Mouse (Mus musculus) small intestine, adult 2 months (tissue): ENCODE results near the gene Olfr316. TPM values are rescaled to one million over a fixed set of nuclear protein-coding genes. Genes with fewer than 3 reads are reported as not detected.
"Not testable (repeated sequence)": the region's sequence is repeated elsewhere in the genome, so short reads cannot be mapped to it uniquely, and the experiment has no call there.

ENCODE experiments used
- H3K27ac ChIP-seq: fragments of 200-500 bp; 2 replicates; pipeline ENCODE4 v1.5.1; 2012; ENCODE audit warnings: low read depth, low read length, control low read depth, inconsistent platforms; ENCODE audit not compliant: insufficient read depth
- H3K27me3 ChIP-seq: fragments of 200-500 bp; 2 replicates; pipeline ENCODE4 v1.6.1; 2012; ENCODE audit warnings: mild to moderate bottlenecking, moderate library complexity, low read length, inconsistent platforms; ENCODE audit not compliant: control insufficient read depth, insufficient read depth
- H3K36me3 ChIP-seq: fragments of 200-500 bp; 2 replicates; pipeline ENCODE4 v1.6.1; 2012; ENCODE audit warnings: mild to moderate bottlenecking, low read length, control low read depth, inconsistent platforms; ENCODE audit not compliant: control insufficient read depth, insufficient read depth
- H3K4me1 ChIP-seq: fragments of 200-500 bp; 2 replicates; pipeline ENCODE4 v1.6.1; 2012; ENCODE audit warnings: low read length, inconsistent platforms, mixed read lengths; ENCODE audit not compliant: control insufficient read depth, insufficient read depth, insufficient read length
- H3K4me3 ChIP-seq: fragments of 200-500 bp; 2 replicates; pipeline ENCODE4 v1.5.1; 2012; ENCODE audit warnings: low read depth, mild to moderate bottlenecking, control low read depth, inconsistent platforms, low read length, moderate library complexity
- CTCF ChIP-seq: fragments of 200-500 bp; IDR thresholded peaks from 2 replicates; pipeline ENCODE4 v1.5.1; 2012; ENCODE audit warnings: low read depth, mild to moderate bottlenecking, control low read depth, inconsistent platforms, low read length, moderate library complexity, mixed read lengths; ENCODE audit not compliant: insufficient replicate concordance, insufficient read length; ENCODE audit errors: extremely low read depth
- POLR2A ChIP-seq: fragments of 200-500 bp; IDR thresholded peaks from 2 replicates; pipeline ENCODE4 v1.6.1; 2012; ENCODE audit warnings: low read depth, mild to moderate bottlenecking, control low read depth, inconsistent platforms, low read length, moderate library complexity
- WGBS: fragments of 180-500 bp; shearing (Covaris S2); methylation state at CpG from one replicate; pipeline ENCODE4 v1.1.7; 2018; 5-methylcytosine and 5-hydroxymethylcytosine counted together
- polyA plus RNA-seq: library from polyadenylated mRNA; depleted of rRNA; stranded (reverse); fragments of >200 nt; gene quantifications from 2 replicates; pipeline ENCODE4 v1.2.3, GENCODE M21; 2012

The Olfr316 gene
- polyA plus RNA-seq, 1 experiment, result not detected

DNA sequence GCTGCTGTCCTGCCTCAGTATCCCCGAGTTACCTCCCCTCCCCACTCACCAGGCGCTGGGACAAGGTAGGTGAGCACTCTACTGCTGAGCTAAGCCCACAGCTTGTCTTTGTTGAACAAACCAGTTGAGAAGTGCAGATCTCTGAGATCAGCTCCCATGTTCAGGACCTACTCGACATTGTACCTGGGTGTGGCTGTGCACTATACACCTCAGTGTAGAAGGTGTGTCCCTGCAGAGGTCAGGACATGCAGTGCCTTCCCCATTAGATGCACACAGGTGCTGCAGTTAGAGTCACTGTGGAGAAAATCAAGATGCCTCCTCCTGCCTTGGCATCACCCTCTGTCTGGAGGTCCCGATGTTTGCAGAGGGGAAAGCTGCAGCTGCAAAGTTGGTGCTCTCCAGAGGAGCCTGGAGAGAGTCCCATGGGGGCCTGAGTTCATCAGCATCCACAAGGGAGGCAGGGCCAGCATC is 13.7 kb upstream of the Olfr316 start, which contains the start of gene Olfr317:
Gene Olfr317, minus strand, starts transcription at position 421 of the 471 bp plus-strand sequence.
- Histone ChIP-seq H3K27ac (no peak within 1 kb of the TSS), H3K27me3 (no peaks in the 10 kb centered on the region), H3K36me3 (no peaks in the 10 kb centered on the region), H3K4me3 (no peak within 1 kb of the TSS), H3K4me1 (no peaks in the 10 kb centered on the region)
- no peak for TF ChIP-seq POLR2A
- no peak for TF ChIP-seq CTCF
- 50% methylated on average over 4 of the region's 4 CpGs for WGBS

DNA sequence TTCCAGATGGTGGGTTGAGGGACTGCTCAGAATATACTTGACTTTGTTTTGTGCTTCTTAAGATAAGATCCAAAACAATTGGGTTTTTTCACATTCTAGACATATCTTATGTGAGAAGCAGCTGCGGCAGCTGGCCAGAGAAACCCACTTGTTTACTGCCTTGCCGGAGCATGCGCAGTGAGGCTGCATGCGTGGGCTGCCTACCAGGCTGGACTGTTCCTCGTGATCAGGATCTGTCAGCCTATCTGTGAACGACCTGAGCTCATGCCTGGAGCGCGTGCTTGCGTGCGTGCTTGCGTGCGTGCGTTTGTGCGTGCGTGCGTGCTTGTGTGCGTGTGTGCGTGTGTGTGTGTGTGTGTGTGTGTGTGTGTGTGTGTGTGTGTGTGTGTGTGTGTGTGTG is 1.4 kb upstream of the Olfr316 start:
- WGBS, result 74% methylated on average over 18 of the region's 18 CpGs
- H3K4me3 ChIP-seq, result not testable (repeated sequence)

DNA sequence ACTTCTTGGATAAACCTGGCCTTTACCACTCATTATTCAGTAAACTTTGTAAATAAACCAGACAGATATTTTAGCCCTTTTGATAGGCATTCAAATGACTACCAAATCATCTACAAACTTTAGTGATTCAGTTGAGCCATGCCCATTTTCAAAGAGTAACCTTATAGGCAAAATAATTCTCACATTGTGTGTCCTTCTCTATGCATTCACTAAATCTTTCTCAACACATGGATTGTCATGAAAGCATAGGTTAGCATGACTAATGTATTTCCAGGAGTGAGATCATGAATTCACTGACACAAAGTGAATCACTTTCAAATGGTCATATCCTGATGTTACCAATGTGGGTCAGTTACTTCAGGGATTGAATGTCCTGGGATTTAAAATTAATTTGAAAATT is 20.4 kb downstream of the Olfr316 start, which contains the start of gene Olfr315:
Gene Olfr315, plus strand, starts transcription at position 301 of the 400 bp plus-strand sequence.
- no peaks in the 10 kb centered on the region for H3K27me3 ChIP-seq
- no peaks in the 10 kb centered on the region for H3K36me3 ChIP-seq
- TF ChIP-seq POLR2A, result no peak
- TF ChIP-seq CTCF, result no peak

More for the DNA sequence above, 1.4 kb upstream of the Olfr316 start:
- not testable (repeated sequence) for H3K27ac ChIP-seq, H3K27me3 ChIP-seq, H3K4me1 ChIP-seq, H3K36me3 ChIP-seq

DNA sequence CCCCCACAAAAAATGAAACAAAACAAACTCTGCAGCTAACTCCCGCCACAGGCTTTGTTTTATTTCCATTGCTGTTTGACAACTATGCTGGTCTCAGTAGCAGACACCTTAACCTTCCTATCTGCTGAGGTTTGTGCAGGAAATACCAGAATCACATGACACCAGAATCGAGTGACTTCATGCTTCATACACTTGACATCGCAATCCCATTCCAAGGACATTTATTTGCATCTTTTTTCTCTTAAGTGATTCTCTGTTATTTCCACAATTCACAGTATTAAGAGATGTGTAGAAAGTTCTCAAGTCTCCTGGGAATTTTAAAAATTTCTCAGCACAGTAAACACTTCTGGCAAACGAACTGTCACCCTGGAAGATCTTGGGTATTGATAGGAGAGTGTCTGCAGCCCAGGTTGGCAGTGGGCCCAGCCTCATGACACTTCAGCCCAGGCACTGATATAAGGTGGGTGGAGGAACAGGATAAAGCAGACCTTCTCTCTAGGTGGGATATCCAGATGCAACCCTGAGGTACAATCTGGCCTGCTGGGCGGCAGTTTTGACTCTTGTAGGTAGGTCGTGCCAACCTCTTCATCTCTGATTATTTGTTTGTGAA is 30.1 kb downstream of the Olfr316 start, which contains the start of gene Olfr314:
Gene Olfr314, plus strand, starts transcription at position 473 of the 610 bp plus-strand sequence.
- 58% methylated on average over 6 of the region's 6 CpGs for WGBS
- Histone ChIP-seq H3K27ac (no peak within 1 kb of the TSS), H3K27me3 (no peaks in the 10 kb centered on the region), H3K4me3 (no peak within 1 kb of the TSS), H3K4me1 (no peaks in the 10 kb centered on the region), H3K36me3 (no peaks in the 10 kb centered on the region)
- no peak for TF ChIP-seq CTCF
- TF ChIP-seq POLR2A, result no peak

More for the DNA sequence above, 20.4 kb downstream of the Olfr316 start, which contains the start of gene Olfr315:
- Histone ChIP-seq H3K4me1 (no peaks in the 10 kb centered on the region), H3K4me3 (no peak within 1 kb of the TSS), H3K27ac (no peak within 1 kb of the TSS)

DNA sequence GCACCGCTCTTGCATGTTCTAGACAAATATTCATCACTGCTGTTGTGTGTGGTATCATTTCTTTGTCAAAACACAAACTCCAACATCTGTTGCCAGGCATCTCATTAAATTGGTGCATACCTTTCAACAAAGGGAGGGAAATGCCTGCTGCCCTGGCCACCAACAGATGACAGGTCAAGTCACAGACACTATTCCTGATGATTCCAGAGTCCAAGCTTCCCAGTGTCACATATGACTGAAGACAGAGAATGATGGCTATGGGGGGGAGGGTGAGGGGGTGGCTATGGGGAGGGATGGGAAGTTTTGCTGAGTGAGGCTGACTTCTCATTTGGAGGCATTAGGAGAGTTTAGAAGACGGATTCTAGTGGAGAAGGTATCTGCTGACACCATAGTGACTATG is 31.6 kb downstream of the Olfr316 start:
- no peak overlapping the region for H3K4me3 ChIP-seq
- no peak for TF ChIP-seq POLR2A
- TF ChIP-seq CTCF, result no peak
- H3K27me3 ChIP-seq, result no peaks in the 10 kb centered on the region
- H3K36me3 ChIP-seq, result no peaks in the 10 kb centered on the region
- 84% methylated on average over 2 of the region's 2 CpGs for WGBS
- H3K27ac ChIP-seq, result no peak overlapping the region
- H3K4me1 ChIP-seq, result no peaks in the 10 kb centered on the region

DNA sequence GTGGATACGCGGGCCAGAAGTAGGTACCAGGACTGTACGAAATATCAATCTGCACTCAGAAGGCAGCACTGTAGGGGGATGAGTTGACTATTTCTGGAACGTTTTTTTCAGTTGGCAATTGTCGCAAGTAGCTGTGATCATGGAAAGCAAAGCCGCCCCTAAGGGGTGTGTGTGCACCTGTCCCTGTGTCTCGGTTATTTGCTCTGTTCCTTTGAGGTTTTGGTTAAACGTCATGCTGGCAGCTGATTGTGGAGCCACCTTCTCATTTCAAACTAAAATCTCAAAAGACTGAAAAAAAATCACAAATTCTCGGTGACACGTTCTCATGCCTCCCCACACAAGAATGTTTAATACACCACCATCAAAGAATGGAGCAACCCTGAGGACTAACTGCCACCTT is 35.1 kb downstream of the Olfr316 start:
- Histone ChIP-seq H3K36me3 (no peaks in the 10 kb centered on the region), H3K4me3 (no peak overlapping the region), H3K27me3 (no peaks in the 10 kb centered on the region), H3K27ac (no peak overlapping the region), H3K4me1 (no peaks in the 10 kb centered on the region)
- WGBS, result 84% methylated on average over 10 of the region's 10 CpGs
- TF ChIP-seq CTCF (no peak), POLR2A (no peak)

DNA sequence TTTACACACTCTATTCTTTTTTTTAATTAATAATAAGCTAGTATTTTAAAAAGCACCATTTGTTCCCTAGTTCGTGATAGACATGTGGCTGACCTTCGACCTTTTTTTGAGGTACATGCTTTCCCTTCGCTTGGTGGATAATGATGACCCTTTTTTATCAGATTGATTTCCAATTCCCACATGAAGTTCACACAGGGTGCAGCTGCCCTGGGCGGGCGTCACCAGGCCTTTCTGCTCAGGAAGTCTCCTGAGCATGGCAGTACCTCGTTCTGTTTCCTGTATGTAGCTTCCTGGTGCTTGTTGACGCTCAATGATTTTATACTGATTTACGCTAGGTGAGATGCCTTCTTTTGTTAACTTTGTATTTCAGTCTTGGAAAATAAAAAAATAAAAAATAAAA is 35.8 kb downstream of the Olfr316 start:
- Histone ChIP-seq H3K36me3 (no peaks in the 10 kb centered on the region), H3K4me1 (no peaks in the 10 kb centered on the region), H3K27ac (no peak overlapping the region), H3K27me3 (no peaks in the 10 kb centered on the region), H3K4me3 (no peak overlapping the region)
- no peak for TF ChIP-seq POLR2A
- no peak for TF ChIP-seq CTCF
- 67% methylated on average over 8 of the region's 8 CpGs for WGBS
